ENCODE assay signal across 8 mouse cellular contexts in the genomic region with DNA sequence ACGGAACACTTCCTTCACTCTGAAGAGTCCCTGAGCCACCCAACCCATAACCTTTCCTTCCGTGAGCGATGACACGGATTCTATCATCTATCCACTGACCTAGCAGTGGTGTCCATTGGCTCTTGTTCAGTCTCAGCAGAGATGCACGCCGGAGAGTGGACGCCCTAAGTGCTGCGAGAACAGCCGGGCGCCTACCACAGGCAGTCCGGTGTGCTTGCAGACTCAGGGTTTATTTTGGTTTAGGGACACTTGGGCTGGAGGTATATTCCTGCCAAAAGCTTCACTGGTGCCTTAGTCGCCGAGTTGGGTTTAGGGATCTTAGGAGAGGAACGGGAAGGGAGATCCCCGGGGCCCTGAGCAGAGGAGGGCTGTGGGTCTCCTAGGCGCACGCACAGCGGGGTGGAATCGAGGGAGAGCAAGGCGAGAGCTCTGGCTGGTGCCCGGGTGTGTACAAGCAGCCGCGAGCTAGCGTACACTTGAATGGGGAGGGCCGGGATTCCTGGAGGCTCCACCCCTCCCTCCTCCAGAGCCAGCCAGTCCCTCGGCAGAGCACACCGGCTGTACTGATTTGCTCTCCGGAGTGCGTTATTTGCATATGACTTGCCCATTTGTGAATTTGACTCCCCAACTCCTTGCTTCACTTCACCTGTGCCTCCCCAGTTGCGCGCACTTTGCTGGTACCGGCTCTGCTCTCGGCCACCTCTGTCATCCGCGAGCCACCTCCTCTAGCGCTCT.
DNase-seq lines count a peak whose midpoint lies in the region; ATAC-seq lines count a peak whose summit lies in the region.

No protein-coding gene starts in this region.

- peak overlapping the region; percentile 48 for H3K9ac ChIP-seq in intestine, embryonic 16.5 days (ENCODE audit: low read depth, low read length)

- H3K27me3 ChIP-seq in intestine, embryonic 16.5 days (replicated peaks; ENCODE audit: control insufficient read depth, insufficient read depth, low read length) = 0 out of 2 replicates have a peak, but pooled peaks cover 12% of the 10 kb centered on the region

- peak overlapping the region; percentile 80 for H3K4me2 ChIP-seq in intestine, embryonic 16.5 days (ENCODE audit: low read depth, low read length)

- no peak overlapping the region for H3K27ac ChIP-seq in intestine, embryonic 16.5 days (ENCODE audit: low read length)

- ATAC-seq in intestine, embryonic 16.5 days = peak; percentile 100
- peak; percentile 38 for ATAC-seq in megakaryocyte, adult 5-6 weeks (ENCODE audit: poor library complexity, severe bottlenecking)

- H3K9me3 ChIP-seq in intestine, embryonic 16.5 days (ENCODE audit: control insufficient read depth, low read length) = no peaks in the 10 kb centered on the region

- under 1% methylated on average over 36 of the region's 36 CpGs for WGBS in intestine, embryonic 16.5 days

- intact Hi-C loops in left cerebral cortex, postnatal 10 days (cut with DNase I) = no loop called here

- 0 out of 2 replicates have a peak, but pooled peaks cover 3% of the 10 kb centered on the region for H3K4me1 ChIP-seq in intestine, embryonic 16.5 days (ENCODE audit: control insufficient read depth, insufficient read depth, low read length)

- H3K4me3 ChIP-seq in intestine, embryonic 16.5 days (ENCODE audit: low read length) = peak overlapping the region; percentile 46

- DNase-seq in adrenal gland, postnatal 14 days = peak; percentile 77
- DNase-seq in embryo, embryonic 11.5 days (ENCODE audit: low read depth, low spot score) = peak; percentile 63
- peak; percentile 37 to 63 for DNase-seq in gastrocnemius, postnatal 4 days (ENCODE audit: low spot score in 2 of 2)
- peak; percentile 69 to 79 for DNase-seq in left cerebral cortex, postnatal 10 days (ENCODE audit: extremely low spot score in 1 of 2, low spot score in 2 of 2)
- DNase-seq in right cerebral cortex, postnatal 10 days (ENCODE audit: low spot score in 2 of 2) = peak; percentile 86 to 89
- DNase-seq in T-cell, adult 2 months (ENCODE audit: low spot score) = no peak

- no peaks in the 10 kb centered on the region for H3K36me3 ChIP-seq in intestine, embryonic 16.5 days (ENCODE audit: control insufficient read depth, insufficient read depth, low read length)
